Mouse (Mus musculus) liver, adult 2 months (tissue): Measurements from ENCODE around the gene Ppp2r2c.

Experiments
- CTCF ChIP-seq: fragments of 200-500 bp; IDR thresholded peaks from 2 replicates; pipeline ENCODE4 v1.5.1; 2011; ENCODE audit warnings: low read depth, low read length, control low read depth
- POLR2A ChIP-seq: fragments of 200-500 bp; IDR thresholded peaks from 2 replicates; pipeline ENCODE4 v1.6.1; 2011; ENCODE audit warnings: low read length, control low read depth; ENCODE audit not compliant: insufficient read depth; ENCODE audit errors: extremely low read depth

GRCm38 (mm10) chr5:36902807-36903206 is 34.5 kb downstream of the Ppp2r2c start:
- no peak for TF ChIP-seq POLR2A
- no peak for TF ChIP-seq CTCF
